In the genomic region with DNA sequence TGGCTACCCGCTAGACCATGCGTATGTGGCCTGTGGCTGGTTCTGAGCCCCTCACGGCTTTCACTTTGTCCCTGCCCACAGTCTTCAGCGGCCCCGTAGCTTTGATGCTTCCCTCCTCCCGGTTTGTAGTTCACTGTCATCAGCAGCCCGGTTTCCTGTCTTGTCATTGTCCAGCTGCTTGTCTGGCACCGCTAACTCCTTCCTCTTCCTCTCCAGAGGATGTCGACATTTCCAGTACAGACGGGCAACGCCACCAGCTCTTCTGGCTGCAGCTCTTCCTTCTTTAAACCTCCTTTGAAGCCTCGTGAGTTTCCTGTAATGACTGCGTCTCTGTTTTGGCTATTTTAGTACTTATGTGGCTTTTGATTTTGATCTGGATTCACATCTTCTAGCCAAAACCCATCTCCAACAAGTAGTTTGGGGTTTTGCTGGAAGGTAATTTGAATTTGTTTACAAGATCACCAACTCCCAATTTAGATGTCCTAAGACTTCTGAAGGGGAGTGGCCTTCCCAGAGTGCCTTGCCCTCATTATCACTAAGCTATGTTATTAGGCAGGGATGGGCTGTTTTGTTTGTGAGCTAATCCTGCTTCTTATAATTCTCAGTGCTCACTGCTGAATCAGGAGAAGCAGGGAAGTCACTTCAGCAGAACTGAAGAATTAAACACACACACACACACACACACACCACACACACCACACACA, we compare ENCODE assay signal across 8 mouse cellular contexts.
DNase-seq lines count a peak whose midpoint lies in the region; TF ChIP-seq lines count a peak whose summit lies in the region.

No protein-coding gene starts in this region.

- peak overlapping the region; percentile 57 for H3K9ac ChIP-seq in heart, adult 2 months (ENCODE audit: low read depth, low read length)

- intact Hi-C loops in left cerebral cortex, adult 2 months (cut with DNase I), result no loop called here
- intact Hi-C loops in heart, adult 2 months (cut with DNase I), result loop anchor here (5.0 kb wide), 1 partner anchor 109 kb away; no protein-coding TSS in a partner anchor

- WGBS in bone marrow, adult 2 months, result 1% methylated on average over 13 of the region's 13 CpGs
- WGBS in heart, adult 2 months, result 20% methylated on average over 13 of the region's 13 CpGs
- WGBS in lung, adult 2 months, result 17% methylated on average over 13 of the region's 13 CpGs

- H3K27ac ChIP-seq in left cerebral cortex, adult 2 months, result peak overlapping the region; percentile 0; the same call in 1 of the 2 replicates
- H3K27ac ChIP-seq in bone marrow, adult 2 months (ENCODE audit: control insufficient read depth, insufficient read depth, low read depth, low read length, poor library complexity), result peak overlapping the region; percentile 92
- H3K27ac ChIP-seq in heart, adult 2 months, result peak overlapping the region; percentile 81

- no peak overlapping the region for H3K4me3 ChIP-seq in left cerebral cortex, adult 2 months
- peak overlapping the region; percentile 53 for H3K4me3 ChIP-seq in bone marrow, adult 2 months (replicated peaks; ENCODE audit: control insufficient read depth, low read depth, low read length)
- H3K4me3 ChIP-seq in heart, adult 2 months, result peak overlapping the region; percentile 36
- peak overlapping the region; percentile 7 for H3K4me3 ChIP-seq in lung, adult 2 months (replicated peaks; ENCODE audit: extremely low read depth, low read depth, low read length)

- no peaks in the 10 kb centered on the region for H3K27me3 ChIP-seq in heart, adult 2 months (ENCODE audit: control insufficient read depth, insufficient read depth, low read length)

- H3K79me2 ChIP-seq in heart, adult 2 months (replicated peaks; ENCODE audit: control insufficient read depth, insufficient read depth, low read length), result no peaks in the 10 kb centered on the region

- peak; percentile 91 for TF ChIP-seq EP300 in heart, adult 2 months (IDR thresholded peaks at IDR 0.05; ENCODE audit: insufficient read depth, low read depth, low read length)

- DNase-seq in left cerebral cortex, adult 2 months (ENCODE audit: extremely low spot score in 1 of 2, low spot score in 2 of 2), result no peak
- no peak for DNase-seq in left cerebral cortex, adult 18-20 months (ENCODE audit: low spot score in 2 of 2)
- peak; percentile 79 to 87 for DNase-seq in heart, adult 2 months
- DNase-seq in kidney, adult 9 months, result peak; percentile 68
- peak; percentile 54 for DNase-seq in lung, adult 2 months
- peak; percentile 67 to 77 for DNase-seq in right cerebral cortex, postnatal 10 days (ENCODE audit: low spot score in 2 of 2)
- DNase-seq in cerebellum, postnatal 4 days (ENCODE audit: low spot score in 2 of 2), result no peak

- no peaks in the 10 kb centered on the region; the same call in 1 of the 2 replicates for H3K36me3 ChIP-seq in heart, adult 2 months (ENCODE audit: control insufficient read depth, insufficient read depth, low read length)

- TF ChIP-seq POLR2A in bone marrow, adult 2 months (IDR thresholded peaks at IDR 0.05; ENCODE audit: borderline replicate concordance, control insufficient read depth, low read depth, low read length), result peak; percentile 13; the same call in 1 of the 2 replicates
- peak; percentile 58; the same call in 1 of the 2 replicates for TF ChIP-seq POLR2A in heart, adult 2 months (IDR thresholded peaks at IDR 0.05; ENCODE audit: insufficient read depth, low read depth, low read length)
- TF ChIP-seq POLR2A in lung, adult 2 months (IDR thresholded peaks at IDR 0.05; ENCODE audit: borderline replicate concordance, extremely low read depth, low read depth, low read length), result peak; percentile 70; the same call in 1 of the 2 replicates

- no peak for TF ChIP-seq CTCF in left cerebral cortex, adult 2 months (IDR thresholded peaks at IDR 0.05)
- TF ChIP-seq CTCF in bone marrow, adult 2 months (IDR thresholded peaks at IDR 0.05; ENCODE audit: control insufficient read depth, insufficient read depth, low read length), result no peak
- no peak for TF ChIP-seq CTCF in heart, adult 2 months (IDR thresholded peaks at IDR 0.05)
- no peak for TF ChIP-seq CTCF in lung, adult 2 months (IDR thresholded peaks at IDR 0.05; ENCODE audit: insufficient read depth, low read length)

- peaks cover 11% of the 10 kb centered on the region for H3K4me1 ChIP-seq in bone marrow, adult 2 months (ENCODE audit: control insufficient read depth, insufficient read depth, low read length)
- peaks cover 4% of the 10 kb centered on the region for H3K4me1 ChIP-seq in heart, adult 2 months (ENCODE audit: control insufficient read depth, insufficient read depth, low read length)
- peaks cover 15% of the 10 kb centered on the region for H3K4me1 ChIP-seq in lung, adult 2 months (ENCODE audit: control insufficient read depth, insufficient read depth, low read length)

Comparison
In these comparisons a context has a peak if more than half of its experiments do, and no peak if none do; other contexts are left out.
1. DNase-seq: peak in heart, adult 2 months (2 of 2), kidney, adult 9 months (single experiment), lung, adult 2 months (single experiment) and right cerebral cortex, postnatal 10 days (2 of 2); none in left cerebral cortex, adult 2 months (0 of 2), left cerebral cortex, adult 18-20 months (0 of 2) and cerebellum, postnatal 4 days (0 of 2).
2. H3K27ac ChIP-seq: peak in every context shown above with its lines; median percentile 92 in bone marrow, adult 2 months; 81 in heart, adult 2 months; 0 in left cerebral cortex, adult 2 months.
3. POLR2A ChIP-seq: peak in every context shown above with its lines; median percentile 70 in lung, adult 2 months; 58 in heart, adult 2 months; 13 in bone marrow, adult 2 months.